Mouse (Mus musculus): ENCODE measurements around the gene Mall. TPM values are rescaled to one million over a fixed set of nuclear protein-coding genes. Genes with fewer than 3 reads are reported as not detected.
A peak's percentile ranks its signal among the peaks of the same experiment; 100 is the strongest.

Gene Mall
- polyA plus RNA-seq, 1 experiment from 2014 or later = 0.99 TPM

- no peaks in the 10 kb centered on the region for H3K4me1 ChIP-seq
- no peaks in the 10 kb centered on the region for H3K9me3 ChIP-seq (replicated peaks)
- H3K9ac ChIP-seq (replicated peaks) = no peak overlapping the region
- no peak for ATAC-seq (ENCODE audit: low FRiP score)
- H3K4me3 ChIP-seq (replicated peaks) = no peak overlapping the region
- no peak overlapping the region for H3K4me2 ChIP-seq
- WGBS = 25% methylated on average over 2 of the region's 2 CpGs
- no peak overlapping the region for H3K27ac ChIP-seq (replicated peaks)
- no peaks in the 10 kb centered on the region for H3K36me3 ChIP-seq
- no peaks in the 10 kb centered on the region for H3K27me3 ChIP-seq (replicated peaks)
These were observed 61.8 kb downstream of the Mall start for GRCm38 (mm10) chr2:127667843-127668506.

- Histone ChIP-seq H3K27me3 (replicated peaks) (no peaks in the 10 kb centered on the region), H3K4me2 (no peak overlapping the region), H3K9ac (replicated peaks) (no peak overlapping the region), H3K9me3 (replicated peaks) (no peaks in the 10 kb centered on the region), H3K4me1 (no peaks in the 10 kb centered on the region), H3K27ac (replicated peaks) (no peak overlapping the region), H3K36me3 (no peaks in the 10 kb centered on the region), H3K4me3 (replicated peaks) (no peak overlapping the region)
- ATAC-seq (ENCODE audit: low FRiP score) = no peak
These were observed 62.7 kb downstream of the Mall start for GRCm38 (mm10) chr2:127667015-127667414.

DNA sequence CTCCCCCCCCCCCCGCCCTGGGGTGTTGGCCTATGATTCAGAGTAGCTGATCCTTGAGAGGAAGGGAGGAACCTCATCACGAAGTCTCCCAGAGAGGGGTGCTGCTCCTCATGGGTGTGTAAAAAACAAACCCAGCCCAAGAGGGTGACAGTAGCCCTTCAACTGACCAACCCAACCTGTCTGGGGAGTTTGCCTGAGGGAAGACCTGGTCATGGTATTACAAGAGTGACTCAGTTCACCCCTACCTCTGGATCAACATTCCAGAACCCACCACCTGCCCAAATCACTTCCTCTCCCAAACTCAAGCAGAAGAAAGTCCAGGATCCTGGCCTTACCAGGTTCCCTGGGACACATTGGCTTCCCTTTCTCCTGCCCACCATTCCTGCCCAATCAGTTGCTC lies 67.0 kb downstream of the Mall start:
- H3K4me3 ChIP-seq (replicated peaks) = no peak overlapping the region
- H3K4me1 ChIP-seq = no peaks in the 10 kb centered on the region
- no peak for ATAC-seq (ENCODE audit: low FRiP score)

DNA sequence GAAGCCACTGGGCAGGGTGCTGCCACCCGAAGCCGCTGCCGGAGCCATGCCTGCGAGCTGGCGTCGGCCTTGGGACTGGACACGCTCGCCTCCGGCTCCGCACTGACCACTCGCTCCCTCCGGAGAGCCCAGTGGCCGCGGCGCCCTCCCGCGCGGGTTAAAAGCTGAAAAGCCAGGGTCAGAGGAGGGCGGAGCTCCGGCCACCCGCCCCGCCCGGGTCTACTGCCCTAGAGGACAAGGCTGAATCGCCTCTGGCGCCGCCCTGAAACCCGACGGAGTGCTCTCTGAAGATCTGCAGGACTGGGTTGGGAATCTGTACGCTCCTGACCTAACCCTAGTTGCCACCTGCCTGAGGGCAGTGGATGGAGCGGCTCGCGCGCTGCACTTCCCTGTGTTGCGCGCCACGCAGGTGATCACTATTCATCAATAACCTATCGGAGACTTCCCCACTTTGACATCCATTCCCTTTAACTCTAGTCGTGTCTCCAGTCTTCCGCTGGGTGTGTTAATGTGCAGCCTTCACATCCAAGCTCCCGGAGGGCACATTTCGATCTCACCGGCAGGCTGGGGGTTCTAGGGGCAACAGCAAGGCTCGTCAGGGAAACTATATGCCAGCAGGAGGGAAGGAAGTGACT lies 73.5 kb downstream of the Mall start, which contains the start of gene Mal:
Gene Mal, minus strand, starts transcription at position 610 of the 635 bp plus-strand sequence.
- no peak for ATAC-seq (ENCODE audit: low FRiP score)
- H3K4me3 ChIP-seq (replicated peaks) = peak within 1 kb of the TSS; percentile 50
- H3K4me1 ChIP-seq = peaks cover 13% of the 10 kb centered on the region
- H3K4me2 ChIP-seq = peak within 1 kb of the TSS; percentile 97
- H3K27me3 ChIP-seq (replicated peaks) = peaks cover 56% of the 10 kb centered on the region
- H3K27ac ChIP-seq (replicated peaks) = no peak within 1 kb of the TSS
- H3K9ac ChIP-seq (replicated peaks) = peak within 1 kb of the TSS; percentile 45
- no peaks in the 10 kb centered on the region for H3K9me3 ChIP-seq (replicated peaks)
- under 1% methylated on average over 43 of the region's 43 CpGs for WGBS
- H3K36me3 ChIP-seq = no peaks in the 10 kb centered on the region

More for the DNA sequence above, 67.0 kb downstream of the Mall start:
- H3K36me3 ChIP-seq = no peaks in the 10 kb centered on the region
- H3K4me2 ChIP-seq = no peak overlapping the region
- H3K9ac ChIP-seq (replicated peaks) = no peak overlapping the region
- WGBS = 73% methylated on average over 1 of the region's 2 CpGs
- no peaks in the 10 kb centered on the region for H3K9me3 ChIP-seq (replicated peaks)
- H3K27ac ChIP-seq (replicated peaks) = no peak overlapping the region
- peaks cover 6% of the 10 kb centered on the region for H3K27me3 ChIP-seq (replicated peaks)

DNA sequence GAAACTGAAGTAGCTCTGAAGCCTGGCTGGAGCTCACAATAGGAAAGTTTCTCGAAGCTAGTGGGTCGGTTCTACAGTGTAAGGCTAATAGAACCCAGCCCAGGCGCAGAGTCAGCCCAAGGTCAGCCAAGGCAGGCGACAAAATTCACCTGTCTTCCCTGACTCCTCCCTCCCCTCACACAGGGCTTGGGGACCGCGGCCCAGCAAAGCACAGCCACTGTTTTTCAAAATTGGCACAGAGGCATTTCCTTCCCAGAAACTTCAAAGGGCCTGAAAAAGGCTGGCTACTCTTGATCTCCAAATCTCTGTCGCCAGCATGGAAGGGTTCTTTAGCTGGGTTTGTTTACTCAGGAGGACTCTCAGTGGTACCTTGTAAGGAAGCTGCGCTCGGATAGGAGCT lies 74.3 kb downstream of the Mall start:
- no peaks in the 10 kb centered on the region for H3K36me3 ChIP-seq
- H3K4me3 ChIP-seq (replicated peaks) = peak overlapping the region; percentile 50
- WGBS = 6% methylated on average over 9 of the region's 9 CpGs
- no peak overlapping the region for H3K27ac ChIP-seq (replicated peaks)
- H3K9ac ChIP-seq (replicated peaks) = peak overlapping the region; percentile 45; the same call in 1 of the 2 replicates
- H3K4me2 ChIP-seq = peak overlapping the region; percentile 97
- no peaks in the 10 kb centered on the region for H3K9me3 ChIP-seq (replicated peaks)
- H3K4me1 ChIP-seq = peaks cover 13% of the 10 kb centered on the region
- no peak for ATAC-seq (ENCODE audit: low FRiP score)
- H3K27me3 ChIP-seq (replicated peaks) = peaks cover 56% of the 10 kb centered on the region

DNA sequence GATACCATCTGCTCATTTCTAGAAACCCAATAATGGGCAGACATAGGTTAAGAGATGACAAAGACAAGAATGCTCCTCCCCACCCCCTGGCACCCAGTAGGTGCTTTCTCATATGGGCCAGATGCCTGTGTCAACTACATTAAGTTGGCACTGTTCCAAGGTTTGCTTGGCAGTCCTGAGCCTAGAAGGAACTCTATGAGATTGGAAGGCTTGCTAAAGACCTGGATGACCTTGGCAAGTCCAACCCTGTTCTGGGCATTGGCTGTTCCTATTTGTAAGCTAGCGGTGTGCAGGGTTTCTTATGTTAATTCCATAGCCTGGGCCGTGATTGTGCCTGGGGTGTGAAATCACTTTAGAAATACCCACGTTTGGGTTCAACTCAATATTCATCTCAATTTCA lies 74.9 kb downstream of the Mall start:
- Histone ChIP-seq H3K4me3 (replicated peaks) (no peak overlapping the region), H3K36me3 (no peaks in the 10 kb centered on the region), H3K27ac (replicated peaks) (no peak overlapping the region), H3K27me3 (replicated peaks) (peaks cover 53% of the 10 kb centered on the region), H3K9ac (replicated peaks) (no peak overlapping the region), H3K4me1 (peaks cover 13% of the 10 kb centered on the region), H3K9me3 (replicated peaks) (no peaks in the 10 kb centered on the region), H3K4me2 (no peak overlapping the region)
- ATAC-seq (ENCODE audit: low FRiP score) = no peak
- 47% methylated on average over 3 of the region's 3 CpGs for WGBS

Other genes with a start within 250 kb of the Mall start
- 6.5 and 9.3 TPM in 2 replicates for gene Kcnip3, start 207.8 kb downstream of the Mall start, polyA plus RNA-seq (2015; fragmentation: Nextera tagmentation; extraction: Ambion mirVana)
- 0.06 and 0.50 TPM in 2 replicates for gene Prom2, start 188.5 kb downstream of the Mall start, polyA plus RNA-seq (2015; fragmentation: Nextera tagmentation; extraction: Ambion mirVana)
- gene Zfp661, start 142.8 kb downstream of the Mall start, polyA plus RNA-seq (2015; fragmentation: Nextera tagmentation; extraction: Ambion mirVana) = 6.3 and 6.5 TPM in 2 replicates
- 141 and 147 TPM in 2 replicates for gene Mrps5, start 142.7 kb downstream of the Mall start, polyA plus RNA-seq (2015; fragmentation: Nextera tagmentation; extraction: Ambion mirVana)
- 7.0 and 8.0 TPM in 2 replicates for gene Mal, start 73.2 kb downstream of the Mall start, polyA plus RNA-seq (2015; fragmentation: Nextera tagmentation; extraction: Ambion mirVana)
- 11.8 and 16.9 TPM in 2 replicates for gene Nphp1, start 59.0 kb upstream of the Mall start, polyA plus RNA-seq (2015; fragmentation: Nextera tagmentation; extraction: Ambion mirVana)
- 54.4 and 61.3 TPM in 2 replicates for gene Mtln, start 62.6 kb upstream of the Mall start, polyA plus RNA-seq (2015; fragmentation: Nextera tagmentation; extraction: Ambion mirVana)
- 5.3 and 13.7 TPM in 2 replicates for gene Bub1, start 101.9 kb upstream of the Mall start, polyA plus RNA-seq (2015; fragmentation: Nextera tagmentation; extraction: Ambion mirVana)
- gene Acoxl, start 108.9 kb upstream of the Mall start, polyA plus RNA-seq (2015; fragmentation: Nextera tagmentation; extraction: Ambion mirVana) = 0.13 and 0.33 TPM in 2 replicates